Mouse (Mus musculus): ENCODE measurements around the gene Osm. TPM values are rescaled to one million over a fixed set of nuclear protein-coding genes. Genes with fewer than 3 reads are reported as not detected.

The Osm gene
- total and polyA plus RNA-seq, 2 experiments = not detected

DNA sequence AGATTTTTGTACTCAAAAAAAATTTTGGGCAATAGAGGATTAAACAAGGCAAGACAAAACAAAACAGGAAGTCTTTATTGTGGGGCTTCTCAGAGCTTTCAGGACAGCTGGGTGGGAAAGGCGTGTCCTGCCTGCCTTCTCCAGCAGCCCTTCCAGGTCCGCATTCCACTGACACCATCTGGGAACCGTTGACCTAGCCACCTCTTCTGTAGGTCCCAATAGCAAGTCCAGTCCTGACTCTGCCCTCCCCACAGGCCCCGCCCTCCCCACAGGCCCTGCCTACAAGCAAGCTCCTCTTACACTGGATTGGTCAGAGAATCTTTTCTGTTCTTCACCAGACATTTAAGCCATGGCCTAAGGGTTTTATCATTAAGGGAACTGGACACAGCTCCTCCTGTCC is 47.4 kb downstream of the Osm start:
- Histone ChIP-seq H3K4me1 (ENCODE audit: control insufficient read depth, insufficient read depth, low read length) (no peaks in the 10 kb centered on the region), H3K4me3 (ENCODE audit: insufficient read depth, low read depth, low read length) (no peak overlapping the region), H3K27ac (replicated peaks; ENCODE audit: insufficient read depth, low read depth, low read length) (no peak overlapping the region), H3K27me3 (ENCODE audit: control insufficient read depth, insufficient read depth, low read length) (no peaks in the 10 kb centered on the region), H3K9ac (ENCODE audit: low read depth, low read length) (no peak overlapping the region), H3K79me2 (ENCODE audit: control insufficient read depth, insufficient read depth, low read length) (no peaks in the 10 kb centered on the region), H3K36me3 (ENCODE audit: control insufficient read depth, insufficient read depth, low read length) (no peaks in the 10 kb centered on the region)
- TF ChIP-seq POLR2A (IDR thresholded peaks at IDR 0.05; ENCODE audit: extremely low read depth, insufficient read depth, low read length) (no peak), CTCF (IDR thresholded peaks at IDR 0.05; ENCODE audit: low read depth, low read length) (no peak)
- 38% methylated on average over 4 of the region's 4 CpGs for WGBS
- peak; percentile 14 for DNase-seq (ENCODE audit: extremely low read depth, low read depth, low spot score)

DNA sequence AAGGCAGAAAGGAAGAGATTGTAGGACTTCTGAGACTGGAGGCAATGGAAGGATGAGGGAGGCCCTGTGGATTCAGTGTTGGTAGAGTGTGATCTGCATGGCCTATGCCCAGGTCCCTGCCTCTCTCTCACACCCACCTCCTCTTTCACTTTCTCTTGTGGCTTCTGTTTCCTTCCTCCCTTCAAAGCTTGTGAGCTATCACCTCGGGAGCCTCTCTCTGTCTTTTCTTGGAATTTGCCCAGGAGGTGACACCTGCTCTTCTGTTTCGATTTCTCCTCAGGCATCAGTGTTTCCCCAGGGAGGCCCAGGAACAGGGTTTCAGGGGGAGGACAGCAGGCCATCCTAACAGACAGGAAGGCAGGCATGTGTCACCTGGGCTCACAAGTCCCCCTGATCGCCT is 53.1 kb downstream of the Osm start:
- no peak overlapping the region for H3K27ac ChIP-seq (replicated peaks; ENCODE audit: insufficient read depth, low read depth, low read length)
- H3K79me2 ChIP-seq (ENCODE audit: control insufficient read depth, insufficient read depth, low read length) = no peaks in the 10 kb centered on the region
- peaks cover under 1% of the 10 kb centered on the region; the same call in 1 of the 2 replicates for H3K4me1 ChIP-seq (ENCODE audit: control insufficient read depth, insufficient read depth, low read length)
- TF ChIP-seq CTCF (IDR thresholded peaks at IDR 0.05; ENCODE audit: low read depth, low read length) (no peak), POLR2A (IDR thresholded peaks at IDR 0.05; ENCODE audit: extremely low read depth, insufficient read depth, low read length) (no peak)
- no peaks in the 10 kb centered on the region for H3K36me3 ChIP-seq (ENCODE audit: control insufficient read depth, insufficient read depth, low read length)
- no peak overlapping the region for H3K4me3 ChIP-seq (ENCODE audit: insufficient read depth, low read depth, low read length)
- 80% methylated on average over 3 of the region's 3 CpGs for WGBS
- no peaks in the 10 kb centered on the region for H3K27me3 ChIP-seq (ENCODE audit: control insufficient read depth, insufficient read depth, low read length)
- no peak overlapping the region for H3K9ac ChIP-seq (ENCODE audit: low read depth, low read length)
- no peak for DNase-seq (ENCODE audit: extremely low read depth, low read depth, low spot score)

Other genes with a start within 250 kb of the Osm start
- 97.5 and 130 TPM in 2 replicates for gene Sec14l4, start 205.0 kb upstream of the Osm start, total RNA-seq (2014; rRNA removed)
- 92.9 and 108 TPM in 2 replicates for gene Sec14l4, start 205.0 kb upstream of the Osm start, polyA plus RNA-seq (2012; rRNA removed)
- gene Sec14l3, start 171.6 kb upstream of the Osm start, total RNA-seq (2014; rRNA removed) = not detected in 2 replicates
- gene Sec14l3, start 171.6 kb upstream of the Osm start, polyA plus RNA-seq (2012; rRNA removed) = not detected in 2 replicates
- gene Mtfp1, start 141.0 kb upstream of the Osm start, total RNA-seq (2014; rRNA removed) = 16.6 and 23.4 TPM in 2 replicates
- 39.2 and 41.5 TPM in 2 replicates for gene Mtfp1, start 141.0 kb upstream of the Osm start, polyA plus RNA-seq (2012; rRNA removed)
- gene Sec14l2, start 113.0 kb upstream of the Osm start, total RNA-seq (2014; rRNA removed) = 302 and 310 TPM in 2 replicates
- gene Sec14l2, start 113.0 kb upstream of the Osm start, polyA plus RNA-seq (2012; rRNA removed) = 349 and 371 TPM in 2 replicates
- 10.3 and 10.8 TPM in 2 replicates for gene Rnf215, start 101.2 kb upstream of the Osm start, total RNA-seq (2014; rRNA removed)
- 11.3 and 13.1 TPM in 2 replicates for gene Rnf215, start 101.2 kb upstream of the Osm start, polyA plus RNA-seq (2012; rRNA removed)
- gene Ccdc157, start 76.1 kb upstream of the Osm start, total RNA-seq (2014; rRNA removed) = 4.0 and 4.5 TPM in 2 replicates
- gene Ccdc157, start 76.1 kb upstream of the Osm start, polyA plus RNA-seq (2012; rRNA removed) = 6.5 and 9.3 TPM in 2 replicates
- 4.3 and 4.6 TPM in 2 replicates for gene Sf3a1, start 76.1 kb upstream of the Osm start, total RNA-seq (2014; rRNA removed)
- 10.0 and 12.2 TPM in 2 replicates for gene Sf3a1, start 76.1 kb upstream of the Osm start, polyA plus RNA-seq (2012; rRNA removed)
- gene Tbc1d10a, start 49.6 kb upstream of the Osm start, total RNA-seq (2014; rRNA removed) = 23.4 and 23.6 TPM in 2 replicates
- gene Tbc1d10a, start 49.6 kb upstream of the Osm start, polyA plus RNA-seq (2012; rRNA removed) = 18.5 and 22.9 TPM in 2 replicates
- 1.4 and 1.7 TPM in 2 replicates for gene Castor1, start 18.2 kb upstream of the Osm start, total RNA-seq (2014; rRNA removed)
- gene Castor1, start 18.2 kb upstream of the Osm start, polyA plus RNA-seq (2012; rRNA removed) = 2.3 and 2.5 TPM in 2 replicates
- not detected in 2 replicates for gene Lif, start 21.1 kb downstream of the Osm start, total RNA-seq (2014; rRNA removed)
- 0.02 TPM in 2 replicates for gene Lif, start 21.1 kb downstream of the Osm start, polyA plus RNA-seq (2012; rRNA removed)
- gene Hormad2, start 204.7 kb downstream of the Osm start, total RNA-seq (2014; rRNA removed) = 0.07 and 1.0 TPM in 2 replicates
- gene Hormad2, start 204.7 kb downstream of the Osm start, polyA plus RNA-seq (2012; rRNA removed) = 0.12 and 0.31 TPM in 2 replicates